Mouse (Mus musculus): ENCODE data around the gene Gm5108. TPM values are rescaled to one million over a fixed set of nuclear protein-coding genes. Genes with fewer than 3 reads are reported as not detected.

Gm5108 gene
- total RNA-seq (2014; fragmentation: Nextera tagmentation) = not detected in 2 replicates
- total RNA-seq (2017) = not detected in 2 replicates

GRCm38 (mm10) chr5:67941369-67941768, at the start of gene Gm5108:
TSS of gene Gm5108 (plus strand) at chr5:67941669.
- ATAC-seq (replicated peaks; ENCODE audit: low FRiP score, low TSS enrichment, poor library complexity, severe bottlenecking) = no peak

DNA sequence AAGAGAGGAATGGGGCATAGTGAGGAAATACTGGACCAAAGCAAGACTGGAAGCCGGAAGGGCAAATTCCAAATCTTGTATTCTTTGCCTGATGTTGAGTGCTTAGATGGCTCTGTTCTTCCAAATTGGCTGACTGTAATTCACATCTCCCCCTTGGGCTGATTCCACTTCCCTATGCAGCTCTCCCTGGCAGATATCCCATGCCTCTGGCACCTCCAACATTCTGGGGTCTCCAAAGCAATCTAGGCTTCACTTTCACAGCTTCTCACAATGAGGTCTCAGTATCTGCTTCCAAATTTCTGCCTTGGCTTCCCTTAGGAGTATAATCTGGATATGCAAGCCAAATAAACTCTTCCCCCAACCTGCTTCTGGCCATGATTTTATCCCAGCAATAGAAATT, 42.5 kb upstream of the Gm5108 start:
- no peak for ATAC-seq (replicated peaks; ENCODE audit: low FRiP score, low TSS enrichment, poor library complexity, severe bottlenecking)

- no peak for ATAC-seq (replicated peaks; ENCODE audit: low FRiP score, low TSS enrichment, poor library complexity, severe bottlenecking)
These were observed 36.9 kb upstream of the Gm5108 start for GRCm38 (mm10) chr5:67904555-67904954.

DNA sequence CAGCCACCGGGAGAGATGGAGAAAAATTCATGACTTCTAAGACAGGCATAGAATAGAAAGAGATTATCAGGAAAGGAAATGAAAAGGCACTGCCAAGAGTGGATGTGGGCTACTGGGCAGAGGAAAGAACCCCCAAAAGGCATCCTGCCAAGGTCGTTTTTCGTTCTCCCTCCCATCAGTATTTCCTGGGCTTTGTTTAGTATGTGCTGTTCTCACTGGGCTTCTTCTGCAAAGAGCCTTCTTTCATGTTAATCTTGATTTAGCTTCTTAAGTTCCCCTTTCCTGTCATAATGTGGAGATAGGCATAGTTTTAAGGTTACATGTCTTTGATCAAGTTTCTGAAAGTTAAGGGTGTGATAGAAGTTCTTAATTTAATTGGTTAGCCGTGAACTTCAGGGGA, 10.9 kb upstream of the Gm5108 start:
- ATAC-seq (replicated peaks; ENCODE audit: low FRiP score, low TSS enrichment, poor library complexity, severe bottlenecking) = no peak

DNA sequence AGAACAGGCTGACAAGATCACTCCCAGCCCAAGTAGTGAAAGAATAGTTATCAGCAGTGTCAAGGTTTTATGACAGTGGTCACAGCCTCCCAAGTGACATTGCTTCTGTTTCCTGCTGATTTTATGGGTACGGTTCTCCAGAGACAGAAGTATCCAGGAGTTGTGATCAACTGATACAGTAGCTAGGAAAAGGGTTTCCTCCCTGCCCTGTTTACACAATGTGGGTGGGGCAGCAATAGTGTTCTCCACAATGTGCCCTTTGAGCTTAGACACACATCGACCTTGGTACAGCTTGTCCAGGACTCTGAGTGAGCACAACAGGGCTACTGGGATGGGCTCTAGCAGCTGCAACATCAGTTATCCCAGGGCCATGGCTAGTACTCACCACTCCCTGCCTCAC, 9.8 kb upstream of the Gm5108 start:
- ATAC-seq (replicated peaks; ENCODE audit: low FRiP score, low TSS enrichment, poor library complexity, severe bottlenecking) = peak; percentile 83

GRCm38 (mm10) chr5:67943199-67943598, 1.7 kb downstream of the Gm5108 start:
- no peak for ATAC-seq (replicated peaks; ENCODE audit: low FRiP score, low TSS enrichment, poor library complexity, severe bottlenecking)

- no peak for ATAC-seq (replicated peaks; ENCODE audit: low FRiP score, low TSS enrichment, poor library complexity, severe bottlenecking)
These were observed 2.8 kb downstream of the Gm5108 start for GRCm38 (mm10) chr5:67944074-67944785.

GRCm38 (mm10) chr5:67946321-67946720, 4.9 kb downstream of the Gm5108 start, which contains the start of gene Gm21905:
TSS of gene Gm21905 (minus strand) at chr5:67946421.
- ATAC-seq (replicated peaks; ENCODE audit: low FRiP score, low TSS enrichment, poor library complexity, severe bottlenecking) = no peak

GRCm38 (mm10) chr5:67947006-67947405, 5.5 kb downstream of the Gm5108 start:
- no peak for ATAC-seq (replicated peaks; ENCODE audit: low FRiP score, low TSS enrichment, poor library complexity, severe bottlenecking)

DNA sequence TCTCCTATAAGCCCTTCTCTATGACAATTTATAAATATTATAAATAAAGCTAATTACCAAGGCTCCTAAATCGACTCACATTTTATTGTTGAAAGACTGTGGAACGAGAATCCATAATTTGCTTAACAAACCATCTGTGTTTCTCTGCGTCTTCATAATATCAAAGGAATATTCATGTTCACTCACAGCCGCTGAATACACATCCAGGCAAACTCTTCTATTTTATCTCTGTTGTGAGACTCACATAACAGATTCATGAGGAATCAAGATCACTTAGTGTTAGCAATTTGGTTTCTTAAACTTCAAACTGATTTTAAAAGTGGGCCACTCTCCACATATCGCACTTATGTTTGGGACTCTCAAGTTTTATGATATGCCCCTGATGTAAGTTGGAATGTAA, 6.6 kb downstream of the Gm5108 start:
- no peak for ATAC-seq (replicated peaks; ENCODE audit: low FRiP score, low TSS enrichment, poor library complexity, severe bottlenecking)

DNA sequence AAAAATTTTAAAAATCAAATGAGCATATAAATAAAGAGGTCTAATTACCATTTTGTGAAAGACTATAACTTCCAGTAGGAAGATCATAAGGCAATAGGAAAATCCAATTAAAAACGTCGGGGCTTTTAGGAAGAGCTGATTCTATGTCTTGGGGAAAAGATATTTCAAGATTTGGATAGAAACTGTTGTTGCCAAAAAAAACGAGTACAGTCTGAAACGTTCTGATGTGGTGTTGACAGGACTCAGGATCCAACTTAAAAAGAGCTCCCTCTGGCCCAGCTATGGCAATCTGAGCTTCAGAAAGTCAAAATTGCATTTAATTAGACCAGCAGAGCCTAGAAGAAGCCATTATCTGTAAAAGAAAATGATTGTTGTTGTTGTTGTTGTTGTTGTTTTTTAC, 12.6 kb downstream of the Gm5108 start:
- no peak for ATAC-seq (replicated peaks; ENCODE audit: low FRiP score, low TSS enrichment, poor library complexity, severe bottlenecking)

DNA sequence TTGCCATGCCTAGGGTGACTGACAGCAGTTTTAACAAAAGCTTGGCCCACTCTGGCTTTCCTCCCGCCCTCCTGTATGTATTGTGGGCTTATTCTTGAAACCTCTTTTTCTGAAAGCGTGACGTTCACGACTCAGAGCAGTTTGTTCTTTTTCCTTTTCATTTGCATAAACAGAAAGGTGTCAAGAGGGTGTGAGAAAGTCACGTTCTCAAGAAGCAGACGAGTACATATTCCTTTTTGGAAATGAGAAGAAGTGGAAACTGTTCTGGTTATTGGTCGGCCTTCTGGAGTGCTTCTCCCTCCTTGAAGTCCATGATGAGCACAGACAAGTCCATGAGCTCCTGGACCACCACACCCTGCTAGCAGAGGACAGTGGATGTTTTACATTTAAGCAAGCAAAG, 14.0 kb downstream of the Gm5108 start:
- ATAC-seq (replicated peaks; ENCODE audit: low FRiP score, low TSS enrichment, poor library complexity, severe bottlenecking) = no peak

- ATAC-seq (replicated peaks; ENCODE audit: low FRiP score, low TSS enrichment, poor library complexity, severe bottlenecking) = no peak
These were observed 20.5 kb downstream of the Gm5108 start for GRCm38 (mm10) chr5:67961708-67962629.

GRCm38 (mm10) chr5:67969536-67969935, 28.1 kb downstream of the Gm5108 start:
- no peak for ATAC-seq (replicated peaks; ENCODE audit: low FRiP score, low TSS enrichment, poor library complexity, severe bottlenecking)

- no peak for ATAC-seq (replicated peaks; ENCODE audit: low FRiP score, low TSS enrichment, poor library complexity, severe bottlenecking)
These were observed 40.6 kb downstream of the Gm5108 start for GRCm38 (mm10) chr5:67981946-67982526.

GRCm38 (mm10) chr5:67990426-67990825, 49.0 kb downstream of the Gm5108 start:
- ATAC-seq (replicated peaks; ENCODE audit: low FRiP score, low TSS enrichment, poor library complexity, severe bottlenecking) = no peak

DNA sequence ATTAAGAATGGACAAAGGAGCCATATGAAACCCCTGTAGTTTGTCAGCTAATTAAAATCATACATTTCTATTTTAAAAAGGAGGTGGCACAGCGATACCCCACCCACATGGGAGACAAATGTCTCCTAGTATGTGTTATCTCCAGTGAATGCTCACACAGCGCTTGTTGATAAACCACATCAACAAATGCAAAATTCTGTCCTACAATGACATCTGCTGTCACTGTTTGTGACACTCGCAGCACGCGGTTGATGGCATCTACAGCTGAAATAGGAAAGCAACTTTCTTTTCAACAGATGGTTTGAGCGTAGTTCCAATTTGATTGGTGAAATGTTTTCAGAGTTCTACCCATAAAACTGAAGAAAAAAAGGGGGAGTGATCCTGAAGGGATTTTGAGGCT, 61.1 kb downstream of the Gm5108 start:
- ATAC-seq (replicated peaks; ENCODE audit: low FRiP score, low TSS enrichment, poor library complexity, severe bottlenecking) = peak; percentile 85

DNA sequence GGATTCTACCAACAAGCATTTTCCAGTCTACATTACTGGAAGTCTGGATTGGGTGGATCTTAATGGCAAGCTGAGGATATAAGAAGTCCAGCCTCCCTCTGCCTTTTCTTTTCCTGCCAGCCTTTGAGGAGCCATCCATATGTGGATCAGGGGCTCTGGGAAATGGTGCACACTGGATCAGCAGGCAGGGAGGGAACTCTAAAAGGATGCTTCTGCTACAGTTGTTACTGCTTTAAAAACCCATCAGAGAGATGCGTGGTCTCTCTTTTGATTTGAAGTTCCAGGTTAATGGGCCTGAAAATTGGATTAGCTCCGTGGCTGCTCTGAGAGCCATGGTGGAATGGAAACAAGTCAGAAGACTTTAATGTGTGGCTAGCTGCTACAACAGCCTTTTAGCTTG, 62.4 kb downstream of the Gm5108 start:
- no peak for ATAC-seq (replicated peaks; ENCODE audit: low FRiP score, low TSS enrichment, poor library complexity, severe bottlenecking)

DNA sequence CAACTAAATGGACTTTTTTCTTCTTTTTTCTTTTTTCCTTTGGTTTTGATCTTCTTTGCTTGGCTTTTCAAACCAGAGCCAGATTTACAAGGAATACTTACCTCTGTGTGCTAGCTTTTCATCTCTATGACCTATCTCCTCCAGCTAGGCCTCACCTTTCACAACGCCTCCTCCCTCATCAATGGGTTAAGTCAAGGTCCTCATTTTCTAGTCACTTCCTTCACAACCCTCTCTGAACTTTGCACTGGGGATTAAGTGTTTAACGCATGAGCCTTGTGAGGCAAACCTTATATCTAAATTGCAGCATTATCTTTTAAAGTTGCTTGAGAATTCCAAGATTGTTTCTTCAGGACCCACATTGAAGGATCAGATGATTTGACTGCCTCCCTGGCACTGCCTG, 63.0 kb downstream of the Gm5108 start:
- ATAC-seq (replicated peaks; ENCODE audit: low FRiP score, low TSS enrichment, poor library complexity, severe bottlenecking) = no peak

- no peak for ATAC-seq (replicated peaks; ENCODE audit: low FRiP score, low TSS enrichment, poor library complexity, severe bottlenecking)
These were observed 65.6 kb downstream of the Gm5108 start for GRCm38 (mm10) chr5:68007074-68007473.

Measured in megakaryocyte-erythroid progenitor cell, adult 5-6 weeks (primary cell).